Mouse (Mus musculus): ENCODE results near the gene Tenm1. TPM values are rescaled to one million over a fixed set of nuclear protein-coding genes. Genes with fewer than 3 reads are reported as not detected.

Gene Tenm1
- polyA plus RNA-seq, 1 experiment from 2014 or later, result 0.01 TPM

DNA sequence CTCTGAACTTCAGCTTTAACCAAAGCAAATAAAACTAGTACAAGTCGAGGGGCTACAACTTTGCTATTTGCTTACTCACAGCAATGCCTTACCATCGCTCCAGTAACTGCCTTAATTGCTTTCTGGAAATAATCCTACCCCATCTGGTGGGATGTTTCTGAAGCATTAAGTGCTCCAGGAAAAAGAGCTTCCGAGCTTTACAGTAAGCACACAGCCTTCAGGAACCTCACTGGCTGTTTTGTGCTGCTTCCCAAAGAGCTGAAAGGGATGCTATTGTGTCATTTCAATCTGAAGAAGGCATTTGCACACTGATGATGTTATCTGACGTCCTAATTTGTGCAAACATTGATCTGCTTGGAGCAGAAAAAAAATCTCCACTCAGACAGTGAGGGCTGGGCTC, 647.4 kb downstream of the Tenm1 start:
- Histone ChIP-seq H3K27ac (replicated peaks) (no peak overlapping the region), H3K4me1 (no peaks in the 10 kb centered on the region), H3K9me3 (no peaks in the 10 kb centered on the region), H3K27me3 (replicated peaks) (no peaks in the 10 kb centered on the region), H3K4me3 (no peak overlapping the region), H3K4me2 (no peak overlapping the region), H3K9ac (no peak overlapping the region), H3K36me3 (no peaks in the 10 kb centered on the region)
- ATAC-seq (ENCODE audit: extremely low read depth, insufficient number of reproducible peaks, low FRiP score, low TSS enrichment), result no peak
- WGBS, result 55% methylated on average over 4 of the region's 4 CpGs

DNA sequence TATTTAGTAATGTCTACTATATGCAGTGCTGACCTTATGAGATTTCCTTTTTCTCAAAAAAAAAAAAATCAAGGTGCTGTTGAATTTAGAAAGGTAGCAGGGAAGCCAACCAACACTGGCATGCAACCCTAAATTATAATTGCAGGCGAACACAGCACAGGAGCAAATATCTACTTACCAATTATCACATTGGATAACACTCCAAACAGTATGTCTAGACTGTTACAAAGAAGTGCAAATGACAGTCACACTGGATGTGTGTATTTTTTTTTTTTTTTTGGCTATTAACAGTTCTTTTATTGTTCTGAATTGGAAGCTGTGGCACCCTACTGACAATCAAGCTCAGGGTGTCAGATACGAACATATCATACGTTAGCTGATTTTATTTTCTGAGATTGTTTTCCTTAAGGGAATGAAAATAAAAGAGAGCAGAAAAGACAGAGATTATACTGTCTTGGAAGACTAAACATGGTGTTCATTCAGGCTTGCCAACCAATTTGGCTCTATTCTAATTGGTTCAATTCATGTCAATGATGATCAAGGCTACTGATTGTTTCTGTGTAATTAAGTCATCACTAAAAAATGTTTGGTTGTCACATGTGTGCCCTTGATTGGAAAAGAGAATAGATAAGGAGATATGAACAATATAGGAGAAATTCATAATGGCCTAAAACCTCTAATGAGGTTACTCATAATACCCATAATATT, 710.7 kb downstream of the Tenm1 start:
- Histone ChIP-seq H3K4me1 (no peaks in the 10 kb centered on the region), H3K9me3 (no peaks in the 10 kb centered on the region), H3K36me3 (no peaks in the 10 kb centered on the region), H3K4me2 (no peak overlapping the region), H3K27me3 (replicated peaks) (no peaks in the 10 kb centered on the region), H3K27ac (replicated peaks) (no peak overlapping the region), H3K9ac (no peak overlapping the region), H3K4me3 (no peak overlapping the region)
- 82% methylated on average over 3 of the region's 3 CpGs for WGBS
- no peak for ATAC-seq (ENCODE audit: extremely low read depth, insufficient number of reproducible peaks, low FRiP score, low TSS enrichment)

DNA sequence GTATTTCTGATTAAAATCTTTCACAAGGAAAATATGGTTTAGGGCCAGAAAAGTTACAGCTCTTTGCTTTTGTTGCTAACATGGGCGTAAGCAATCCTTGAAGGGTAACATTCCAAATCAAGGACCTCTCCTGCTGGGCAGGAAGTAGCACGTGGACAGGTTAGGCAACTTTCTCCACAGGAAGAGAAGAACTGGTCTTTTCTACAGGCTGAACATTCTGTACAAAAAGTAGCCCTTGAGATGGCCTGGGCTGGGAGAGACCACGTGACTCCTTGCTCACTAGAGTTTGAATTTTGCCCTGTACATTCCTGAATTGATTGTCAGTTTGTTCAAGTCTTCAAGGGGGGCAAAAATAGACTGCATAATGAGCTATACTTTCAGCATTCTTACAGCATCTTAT, 728.6 kb downstream of the Tenm1 start:
- Histone ChIP-seq H3K9me3 (no peaks in the 10 kb centered on the region), H3K27me3 (replicated peaks) (no peaks in the 10 kb centered on the region), H3K4me2 (no peak overlapping the region), H3K4me1 (no peaks in the 10 kb centered on the region), H3K4me3 (no peak overlapping the region), H3K27ac (replicated peaks) (no peak overlapping the region), H3K9ac (no peak overlapping the region), H3K36me3 (no peaks in the 10 kb centered on the region)
- ATAC-seq (ENCODE audit: extremely low read depth, insufficient number of reproducible peaks, low FRiP score, low TSS enrichment), result no peak
- WGBS, result 62% methylated on average over 3 of the region's 3 CpGs

DNA sequence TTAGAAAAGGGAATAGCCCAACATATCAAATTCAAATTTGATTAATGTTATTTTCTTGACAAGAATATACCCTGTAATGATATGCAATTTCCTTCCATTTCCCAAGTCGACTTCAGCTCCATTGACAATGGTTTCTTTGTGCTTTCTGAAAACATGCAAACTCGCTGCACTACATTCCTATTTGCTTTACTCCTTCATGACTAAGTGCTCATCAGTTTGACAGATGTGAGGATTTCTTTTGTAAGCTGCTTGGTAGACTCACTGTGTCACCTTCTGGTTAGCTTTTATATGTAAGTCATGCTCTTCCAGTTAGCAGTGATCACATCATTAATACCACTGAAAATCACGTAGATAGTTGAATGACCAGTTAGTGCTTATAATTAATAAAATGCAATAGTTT, 781.8 kb downstream of the Tenm1 start:
- Histone ChIP-seq H3K4me3 (no peak overlapping the region), H3K4me2 (no peak overlapping the region), H3K9me3 (no peaks in the 10 kb centered on the region), H3K36me3 (no peaks in the 10 kb centered on the region), H3K9ac (no peak overlapping the region), H3K27me3 (replicated peaks) (no peaks in the 10 kb centered on the region), H3K4me1 (no peaks in the 10 kb centered on the region), H3K27ac (replicated peaks) (no peak overlapping the region)
- no peak for ATAC-seq (ENCODE audit: extremely low read depth, insufficient number of reproducible peaks, low FRiP score, low TSS enrichment)
- WGBS, result 52% methylated on average over 3 of the region's 3 CpGs

DNA sequence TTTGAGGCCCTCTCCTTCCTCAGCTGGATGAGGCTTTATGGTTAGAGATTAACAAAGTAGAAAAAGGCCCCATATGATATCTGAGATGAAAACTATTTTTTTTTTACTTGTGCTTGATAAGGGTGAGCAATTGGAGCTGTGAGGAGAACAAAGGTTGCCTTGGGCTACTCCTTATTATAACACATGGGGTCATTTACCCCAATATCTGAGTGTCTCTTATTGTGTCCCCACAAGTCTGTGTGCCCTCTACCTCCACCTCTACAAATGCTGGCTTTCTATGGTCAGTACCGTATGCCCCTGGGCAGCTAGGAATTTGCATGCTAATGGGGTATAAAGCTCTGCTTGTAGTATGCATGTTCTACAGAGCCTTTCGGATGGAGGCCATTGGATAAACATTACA, 848.4 kb downstream of the Tenm1 start:
- 53% methylated on average over 2 of the region's 2 CpGs for WGBS
- no peak for ATAC-seq (ENCODE audit: extremely low read depth, insufficient number of reproducible peaks, low FRiP score, low TSS enrichment)
- Histone ChIP-seq H3K9ac (no peak overlapping the region), H3K4me1 (no peaks in the 10 kb centered on the region), H3K9me3 (no peaks in the 10 kb centered on the region), H3K4me2 (no peak overlapping the region), H3K4me3 (no peak overlapping the region), H3K36me3 (no peaks in the 10 kb centered on the region), H3K27ac (replicated peaks) (no peak overlapping the region), H3K27me3 (replicated peaks) (no peaks in the 10 kb centered on the region)

DNA sequence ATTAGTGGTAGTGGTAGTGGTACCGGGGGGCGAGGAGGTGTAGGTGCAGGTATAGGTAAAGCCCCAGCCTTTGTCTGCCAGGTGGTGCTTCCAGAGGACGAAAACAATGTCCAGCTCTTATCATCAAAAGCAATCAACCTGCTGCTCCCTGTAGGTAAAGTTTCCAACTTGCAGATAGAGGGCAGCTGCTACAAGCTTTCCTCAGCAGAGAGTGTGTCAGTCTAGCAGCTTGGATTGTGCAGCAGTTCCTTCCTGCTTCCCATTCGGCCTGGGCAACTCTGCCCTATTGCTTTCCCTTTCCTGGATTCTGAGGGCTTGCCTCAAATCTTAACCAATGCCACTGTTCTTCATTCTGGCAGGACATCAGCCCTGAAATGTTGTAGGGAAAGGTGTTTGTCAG, 870.2 kb downstream of the Tenm1 start:
- Histone ChIP-seq H3K4me3 (no peak overlapping the region), H3K36me3 (no peaks in the 10 kb centered on the region), H3K9me3 (no peaks in the 10 kb centered on the region), H3K4me1 (no peaks in the 10 kb centered on the region), H3K9ac (no peak overlapping the region), H3K4me2 (no peak overlapping the region), H3K27me3 (replicated peaks) (no peaks in the 10 kb centered on the region), H3K27ac (replicated peaks) (no peak overlapping the region)
- no peak for ATAC-seq (ENCODE audit: extremely low read depth, insufficient number of reproducible peaks, low FRiP score, low TSS enrichment)
- 59% methylated on average over 4 of the region's 4 CpGs for WGBS

DNA sequence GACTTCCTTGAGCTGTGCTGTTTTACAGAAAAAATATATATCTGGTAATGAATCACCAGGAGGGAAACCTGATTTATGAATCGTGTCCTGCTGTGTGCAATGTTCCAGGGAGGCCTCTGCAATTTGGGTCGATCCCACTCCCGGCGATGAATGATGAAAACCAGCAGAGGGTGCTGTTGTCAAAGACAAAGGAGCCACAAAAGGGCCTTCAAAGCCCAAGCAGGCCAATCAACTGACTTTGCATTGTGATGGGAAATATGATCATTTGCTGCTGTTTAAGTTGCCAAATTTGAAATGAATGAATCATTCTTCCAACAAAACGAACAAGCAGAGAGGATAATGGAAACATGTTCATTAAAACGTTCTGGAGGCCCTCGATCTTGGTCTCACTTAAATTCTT, 871.6 kb downstream of the Tenm1 start:
- Histone ChIP-seq H3K27me3 (replicated peaks) (no peaks in the 10 kb centered on the region), H3K9ac (no peak overlapping the region), H3K4me1 (no peaks in the 10 kb centered on the region), H3K9me3 (no peaks in the 10 kb centered on the region), H3K4me2 (no peak overlapping the region), H3K36me3 (no peaks in the 10 kb centered on the region), H3K4me3 (no peak overlapping the region), H3K27ac (replicated peaks) (no peak overlapping the region)
- 21% methylated on average over 7 of the region's 7 CpGs for WGBS
- no peak for ATAC-seq (ENCODE audit: extremely low read depth, insufficient number of reproducible peaks, low FRiP score, low TSS enrichment)

DNA sequence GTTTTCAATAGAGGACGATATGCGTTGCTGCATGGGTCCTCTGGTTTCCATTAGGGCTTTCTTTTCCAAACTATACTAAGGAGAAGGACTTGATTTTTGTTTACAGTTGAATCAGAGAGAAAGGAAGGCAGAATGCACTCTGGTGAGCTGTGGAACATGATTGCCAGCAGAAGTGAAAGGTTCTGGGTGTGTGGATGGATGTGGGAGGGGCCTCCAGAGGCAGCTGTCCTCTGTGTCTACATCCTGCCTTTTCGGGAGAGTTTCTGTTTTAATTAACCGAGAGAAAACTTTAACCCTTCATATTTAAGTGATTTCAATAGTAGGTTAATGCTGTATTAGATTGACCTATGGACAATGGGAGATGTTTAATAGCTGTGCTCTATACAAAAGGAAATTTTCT, 880.4 kb downstream of the Tenm1 start:
- Histone ChIP-seq H3K9ac (no peak overlapping the region), H3K9me3 (no peaks in the 10 kb centered on the region), H3K4me2 (no peak overlapping the region), H3K4me1 (no peaks in the 10 kb centered on the region), H3K4me3 (no peak overlapping the region), H3K36me3 (no peaks in the 10 kb centered on the region), H3K27ac (replicated peaks) (no peak overlapping the region), H3K27me3 (replicated peaks) (no peaks in the 10 kb centered on the region)
- WGBS, result 72% methylated on average over 4 of the region's 4 CpGs
- no peak for ATAC-seq (ENCODE audit: extremely low read depth, insufficient number of reproducible peaks, low FRiP score, low TSS enrichment)

DNA sequence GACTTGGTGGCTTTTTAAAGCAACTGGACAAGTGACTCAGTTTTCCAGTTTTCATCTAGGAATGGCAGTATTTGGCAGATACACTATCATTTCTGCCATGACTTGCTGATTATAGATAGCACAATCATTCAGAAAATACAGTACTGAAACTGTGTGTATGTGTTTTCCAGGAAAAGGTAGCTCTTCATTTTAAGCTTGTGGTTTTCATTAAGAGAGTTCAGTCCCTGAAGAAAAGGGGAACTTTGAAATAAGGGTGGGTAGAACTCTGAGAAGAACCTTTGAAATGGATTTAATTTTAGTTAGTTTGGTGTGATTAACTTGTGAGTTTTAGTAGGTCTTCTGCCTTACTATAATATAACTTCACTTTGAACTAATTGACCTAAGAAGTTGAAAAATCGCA, 883.9 kb downstream of the Tenm1 start:
- H3K36me3 ChIP-seq, result no peaks in the 10 kb centered on the region
- H3K4me1 ChIP-seq, result no peaks in the 10 kb centered on the region
- H3K4me3 ChIP-seq, result no peak overlapping the region
- H3K27me3 ChIP-seq (replicated peaks), result no peaks in the 10 kb centered on the region
- WGBS, result 80% methylated on average over 1 of the region's 1 CpGs
- no peak for ATAC-seq (ENCODE audit: extremely low read depth, insufficient number of reproducible peaks, low FRiP score, low TSS enrichment)
- H3K4me2 ChIP-seq, result no peak overlapping the region
- H3K27ac ChIP-seq (replicated peaks), result no peak overlapping the region
- H3K9me3 ChIP-seq, result no peaks in the 10 kb centered on the region
- no peak overlapping the region for H3K9ac ChIP-seq

DNA sequence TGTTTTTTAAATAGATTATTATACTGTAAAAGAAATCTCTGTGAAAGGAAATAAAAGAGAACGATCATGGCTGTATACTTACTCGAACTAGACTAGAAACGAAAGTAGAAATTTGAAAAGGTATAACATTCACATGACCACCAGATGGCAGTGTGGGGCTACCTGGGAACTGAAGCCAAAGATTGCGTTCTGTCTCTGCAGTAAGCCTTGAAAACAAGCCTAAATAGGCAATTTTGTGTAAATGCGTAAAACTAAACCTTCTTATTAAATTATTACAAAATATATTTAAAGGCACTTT, 888.2 kb downstream of the Tenm1 start:
- H3K36me3 ChIP-seq, result no peaks in the 10 kb centered on the region
- peak overlapping the region; percentile 44; the same call in 1 of the 2 replicates for H3K9ac ChIP-seq
- peak overlapping the region; percentile 58 for H3K4me2 ChIP-seq
- no peaks in the 10 kb centered on the region for H3K4me1 ChIP-seq
- peak overlapping the region; percentile 37 for H3K4me3 ChIP-seq
- no peaks in the 10 kb centered on the region for H3K9me3 ChIP-seq
- WGBS, result 30% methylated on average over 5 of the region's 5 CpGs
- no peak overlapping the region for H3K27ac ChIP-seq (replicated peaks)
- no peaks in the 10 kb centered on the region for H3K27me3 ChIP-seq (replicated peaks)
- ATAC-seq (ENCODE audit: extremely low read depth, insufficient number of reproducible peaks, low FRiP score, low TSS enrichment), result no peak

DNA sequence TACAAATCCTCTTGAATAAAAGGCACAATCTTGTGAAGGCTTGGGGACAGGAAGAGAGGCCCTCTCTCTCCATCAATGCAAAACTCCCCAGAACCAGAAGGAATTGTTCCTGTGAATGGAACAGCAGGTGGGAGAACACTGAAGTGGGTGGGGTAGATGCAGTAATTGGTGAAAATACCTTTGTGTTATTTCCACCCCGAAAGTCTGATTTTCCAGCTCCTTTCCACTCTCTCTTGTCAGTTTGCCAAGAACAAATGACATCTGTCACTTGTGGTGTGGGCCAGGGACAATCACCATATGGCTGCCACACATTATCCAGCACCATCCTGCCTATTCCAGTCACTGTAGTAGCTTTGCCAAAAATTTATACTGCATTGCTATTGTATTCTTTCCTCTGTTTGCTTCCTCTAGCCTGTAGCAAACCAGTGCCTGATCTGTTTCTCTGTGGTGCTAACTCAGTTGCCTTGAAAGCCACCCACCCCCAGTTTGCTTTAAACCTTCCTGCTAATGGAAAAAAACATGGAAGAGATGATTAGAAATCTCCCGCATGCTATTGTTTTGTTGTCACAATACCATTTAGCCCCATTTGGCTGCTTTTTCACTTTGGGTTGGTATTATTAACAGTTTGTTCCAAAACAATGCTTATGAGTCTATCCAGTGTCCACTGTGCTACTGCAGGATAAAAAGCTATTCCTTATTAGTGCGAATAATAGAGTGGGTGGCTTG, 888.7 kb downstream of the Tenm1 start:
- Histone ChIP-seq H3K27me3 (replicated peaks) (no peaks in the 10 kb centered on the region), H3K36me3 (no peaks in the 10 kb centered on the region), H3K9ac (peak overlapping the region; percentile 44; the same call in 1 of the 2 replicates), H3K4me1 (no peaks in the 10 kb centered on the region), H3K27ac (replicated peaks) (no peak overlapping the region), H3K4me3 (peak overlapping the region; percentile 37), H3K9me3 (no peaks in the 10 kb centered on the region), H3K4me2 (peak overlapping the region; percentile 58)
- ATAC-seq (ENCODE audit: extremely low read depth, insufficient number of reproducible peaks, low FRiP score, low TSS enrichment), result no peak
- 29% methylated on average over 3 of the region's 3 CpGs for WGBS

DNA sequence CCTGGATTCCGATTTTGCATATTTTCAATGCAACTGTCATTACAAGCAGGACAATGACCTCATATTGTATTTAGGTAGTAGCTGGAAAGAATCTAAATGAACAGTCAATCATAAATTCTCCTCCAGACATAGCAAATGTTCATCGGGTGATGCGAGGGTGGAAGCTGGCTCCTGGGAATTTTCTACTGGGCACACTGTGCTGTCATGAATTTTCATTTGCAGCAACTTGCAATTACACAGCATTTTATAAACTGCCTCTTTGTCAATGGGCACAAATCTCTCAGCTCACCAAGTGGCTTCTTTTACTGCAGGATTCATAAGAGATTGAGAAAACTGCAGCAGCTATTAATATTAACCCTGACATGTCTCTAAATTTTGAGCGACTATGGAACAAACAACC, 898.2 kb downstream of the Tenm1 start:
- Histone ChIP-seq H3K4me1 (no peaks in the 10 kb centered on the region), H3K27me3 (replicated peaks) (no peaks in the 10 kb centered on the region), H3K4me2 (no peak overlapping the region), H3K36me3 (no peaks in the 10 kb centered on the region), H3K9me3 (no peaks in the 10 kb centered on the region), H3K9ac (no peak overlapping the region), H3K4me3 (no peak overlapping the region), H3K27ac (replicated peaks) (no peak overlapping the region)
- no peak for ATAC-seq (ENCODE audit: extremely low read depth, insufficient number of reproducible peaks, low FRiP score, low TSS enrichment)
- WGBS, result 77% methylated on average over 4 of the region's 4 CpGs

Measured in heart, embryonic 13.5 days (tissue).